Mouse (Mus musculus) G1E (cell line): ENCODE data around the gene Il33. TPM values are rescaled to one million over a fixed set of nuclear protein-coding genes. Genes with fewer than 3 reads are reported as not detected.

Source experiments
- ATAC-seq: 2 replicates; pipeline ENCODE4 v1.8.0; 2016; ENCODE audit warnings: mild to moderate bottlenecking; ENCODE audit not compliant: insufficient number of reproducible peaks, poor library complexity, low FRiP score, severe bottlenecking; ENCODE audit errors: extremely low read depth
- DNase-seq: peaks from one replicate; pipeline ENCODE4 v3.0.0; 2012; ENCODE audit warnings: low spot score
- H3K27me3 ChIP-seq: 2 replicates; pipeline ENCODE4 v1.6.1; 2012; ENCODE audit warnings: mild to moderate bottlenecking, low read length, inconsistent platforms; ENCODE audit not compliant: insufficient read depth
- H3K36me3 ChIP-seq: replicated peaks from 2 replicates; pipeline ENCODE3; 2012; ENCODE audit warnings: mild to moderate bottlenecking, inconsistent platforms
- H3K4me1 ChIP-seq: 2 replicates; pipeline ENCODE4 v1.6.1; 2012; ENCODE audit warnings: low read depth, low read length, inconsistent platforms, mixed read lengths; ENCODE audit not compliant: insufficient read depth
- H3K4me3 ChIP-seq: 2 replicates; pipeline ENCODE4 v1.5.1; 2012; ENCODE audit warnings: low read depth, mild to moderate bottlenecking, inconsistent platforms, low read length, moderate library complexity, mixed read lengths
- H3K9me3 ChIP-seq: replicated peaks from 2 replicates; pipeline ENCODE4 v1.6.1; 2012; ENCODE audit warnings: inconsistent platforms
- CTCF ChIP-seq: IDR thresholded peaks from 2 replicates; pipeline ENCODE4 v1.5.1; 2012; ENCODE audit warnings: low read depth, low read length, inconsistent platforms, mixed read lengths
- GATA1 ChIP-seq: IDR thresholded peaks from 2 replicates; pipeline ENCODE4 v1.6.1; 2012; ENCODE audit warnings: borderline replicate concordance, low read length, inconsistent platforms, mixed read lengths
- GATA2 ChIP-seq: IDR thresholded peaks from 2 replicates; pipeline ENCODE4 v1.6.1; 2012; ENCODE audit warnings: low read depth, low read length, inconsistent platforms, borderline replicate concordance
- POLR2AphosphoS5 ChIP-seq: IDR thresholded peaks from 2 replicates; pipeline ENCODE4 v1.6.1; 2012; ENCODE audit warnings: low read depth, low read length, inconsistent platforms; ENCODE audit not compliant: insufficient replicate concordance
- TAL1 ChIP-seq: conservative IDR thresholded peaks from 2 replicates; pipeline ENCODE4 v1.6.1; 2012; ENCODE audit warnings: low read depth, low read length, inconsistent platforms, mixed read lengths
- polyA plus RNA-seq: library from polyadenylated mRNA; stranded (reverse); fragments of >175 nt; gene quantifications from 2 replicates; pipeline ENCODE4 v1.2.3, GENCODE M21; 2012
- total RNA-seq, 2 experiments: library from RNA; stranded (forward) in 1 of 2; stranded (reverse) in 1 of 2; fragments of 200-1000 nt in 1 of 2; fragments of >200 nt in 1 of 2; fragmentation: Nextera tagmentation in 1 of 2; gene quantifications; 2 replicates each; pipeline ENCODE4 v1.2.3; 2014 to 2017

Il33 gene
- total and polyA plus RNA-seq, 3 experiments, result 0.03 to 0.60 (median 0.49) TPM

- Histone ChIP-seq H3K9me3 (0 out of 2 replicates have a peak, but pooled peaks cover 3% of the 10 kb centered on the region), H3K4me1 (no peaks in the 10 kb centered on the region), H3K4me3 (no peak overlapping the region), H3K27me3 (no peaks in the 10 kb centered on the region; the same call in 1 of the 2 replicates), H3K36me3 (no peaks in the 10 kb centered on the region)
- no peak for ATAC-seq
- TF ChIP-seq CTCF, result no peak
- TF ChIP-seq GATA1, result no peak
- TF ChIP-seq GATA2, result no peak
- no peak for TF ChIP-seq TAL1
- no peak for TF ChIP-seq POLR2AphosphoS5
- no peak for DNase-seq
Measured at GRCm38 (mm10) chr19:29979452-29980089, 54.7 kb downstream of the Il33 start.

GRCm38 (mm10) chr19:29984208-29985005, 59.5 kb downstream of the Il33 start:
- TF ChIP-seq GATA1 (no peak), GATA2 (no peak), TAL1 (no peak), CTCF (no peak)
- Histone ChIP-seq H3K9me3 (no peaks in the 10 kb centered on the region), H3K4me1 (no peaks in the 10 kb centered on the region), H3K4me3 (no peak overlapping the region), H3K27me3 (no peaks in the 10 kb centered on the region), H3K36me3 (no peaks in the 10 kb centered on the region)
- DNase-seq, result no peak
- no peak for ATAC-seq

GRCm38 (mm10) chr19:29986464-29987091, 61.7 kb downstream of the Il33 start:
- no peaks in the 10 kb centered on the region for H3K4me1 ChIP-seq
- H3K4me3 ChIP-seq, result no peak overlapping the region
- TF ChIP-seq TAL1 (no peak), CTCF (no peak), POLR2AphosphoS5 (no peak), GATA2 (no peak), GATA1 (no peak)
- no peak for DNase-seq
- no peaks in the 10 kb centered on the region for H3K27me3 ChIP-seq
- H3K9me3 ChIP-seq, result no peaks in the 10 kb centered on the region
- no peaks in the 10 kb centered on the region for H3K36me3 ChIP-seq
- no peak for ATAC-seq

GRCm38 (mm10) chr19:30000406-30001365, 75.8 kb downstream of the Il33 start:
- no peaks in the 10 kb centered on the region for H3K36me3 ChIP-seq
- DNase-seq (no peak), ATAC-seq (no peak)
- H3K27me3 ChIP-seq, result peaks cover 13% of the 10 kb centered on the region
- no peak for TF ChIP-seq GATA2
- no peak for TF ChIP-seq POLR2AphosphoS5
- TF ChIP-seq CTCF, result no peak
- no peak for TF ChIP-seq TAL1
- no peak for TF ChIP-seq GATA1
- no peaks in the 10 kb centered on the region for H3K9me3 ChIP-seq
- H3K4me1 ChIP-seq, result no peaks in the 10 kb centered on the region
- H3K4me3 ChIP-seq, result no peak overlapping the region

GRCm38 (mm10) chr19:30001550-30001949, 76.6 kb downstream of the Il33 start:
- Histone ChIP-seq H3K36me3 (no peaks in the 10 kb centered on the region), H3K4me1 (no peaks in the 10 kb centered on the region), H3K4me3 (no peak overlapping the region), H3K9me3 (no peaks in the 10 kb centered on the region), H3K27me3 (peaks cover 18% of the 10 kb centered on the region)
- DNase-seq (no peak), ATAC-seq (no peak)
- TF ChIP-seq TAL1, result no peak
- TF ChIP-seq CTCF, result no peak
- no peak for TF ChIP-seq GATA2
- TF ChIP-seq POLR2AphosphoS5, result no peak
- TF ChIP-seq GATA1, result no peak
